Mouse (Mus musculus) layer of hippocampus, adult 2 months (tissue): ENCODE results near the gene Hist1h3f. TPM values are rescaled to one million over a fixed set of nuclear protein-coding genes. Genes with fewer than 3 reads are reported as not detected.

ENCODE experiments used
- DNase-seq, 2 experiments: peaks; one replicate each; pipeline ENCODE4 v3.0.0; 2022; ENCODE audit warnings: low spot score in 2 of 2
- H3K27ac ChIP-seq: fragments of 200-600 bp; 2 replicates; pipeline ENCODE4 v1.8.1; 2022
- H3K4me3 ChIP-seq: fragments of 200-600 bp; 2 replicates; pipeline ENCODE4 v1.8.1; 2022; ENCODE audit warnings: mild to moderate bottlenecking
- CTCF ChIP-seq: fragments of 200-600 bp; conservative IDR thresholded peaks from 2 replicates; pipeline ENCODE4 v1.8.1; 2022; ENCODE audit warnings: antibody characterized with exemption, mild to moderate bottlenecking, moderate library complexity
- total RNA-seq, 2 experiments: library from RNA; stranded (reverse); gene quantifications; 2 replicates each; pipeline ENCODE4 v1.2.3; 2021

Gene Hist1h3f
- total RNA-seq, 2 experiments from 2014 or later, result 17.7 to 18.3 TPM

GRCm38 (mm10) chr13:23524654-23525053, 19.2 kb upstream of the Hist1h3f start:
- TF ChIP-seq CTCF, result peak; percentile 99
- no peak overlapping the region for H3K4me3 ChIP-seq
- peak; percentile 73 to 87 for DNase-seq
- H3K27ac ChIP-seq, result no peak overlapping the region

GRCm38 (mm10) chr13:23525901-23526300, 18.0 kb upstream of the Hist1h3f start:
- Histone ChIP-seq H3K4me3 (peak overlapping the region; percentile 67), H3K27ac (no peak overlapping the region)
- DNase-seq, result no peak
- TF ChIP-seq CTCF, result no peak

GRCm38 (mm10) chr13:23526312-23526711, 17.5 kb upstream of the Hist1h3f start:
- DNase-seq, result peak; percentile 91 to 97
- Histone ChIP-seq H3K4me3 (peak overlapping the region; percentile 67), H3K27ac (peak overlapping the region; percentile 64)
- TF ChIP-seq CTCF, result no peak

GRCm38 (mm10) chr13:23529005-23529404, 14.8 kb upstream of the Hist1h3f start:
- Histone ChIP-seq H3K4me3 (no peak overlapping the region), H3K27ac (no peak overlapping the region)
- no peak for TF ChIP-seq CTCF
- no peak for DNase-seq

GRCm38 (mm10) chr13:23529480-23530165, 14.2 kb upstream of the Hist1h3f start:
- Histone ChIP-seq H3K27ac (no peak overlapping the region), H3K4me3 (peak overlapping the region; percentile 68)
- no peak for TF ChIP-seq CTCF
- DNase-seq, result no peak

GRCm38 (mm10) chr13:23530181-23530900, 13.5 kb upstream of the Hist1h3f start:
- no peak for TF ChIP-seq CTCF
- DNase-seq, result peak; percentile 67 to 70
- H3K27ac ChIP-seq, result peak overlapping the region; percentile 97
- peak overlapping the region; percentile 68 for H3K4me3 ChIP-seq

GRCm38 (mm10) chr13:23530901-23531875, 12.7 kb upstream of the Hist1h3f start, which contains the start of gene Hist1h4h:
TSS of gene Hist1h4h (plus strand) at chr13:23531050.
- DNase-seq, result peak; percentile 97
- peak within 1 kb of the TSS; percentile 68 for H3K4me3 ChIP-seq
- TF ChIP-seq CTCF, result no peak
- H3K27ac ChIP-seq, result peak within 1 kb of the TSS; percentile 97

GRCm38 (mm10) chr13:23532262-23533075, 11.4 kb upstream of the Hist1h3f start:
- H3K27ac ChIP-seq, result peak overlapping the region; percentile 97
- no peak for TF ChIP-seq CTCF

GRCm38 (mm10) chr13:23533560-23534367, 10.1 kb upstream of the Hist1h3f start, which contains the start of gene Hist1h2af:
TSS of gene Hist1h2af (plus strand) at chr13:23533906.
- H3K4me3 ChIP-seq, result peak within 1 kb of the TSS; percentile 68
- peak; percentile 67 to 84 for DNase-seq
- peak within 1 kb of the TSS; percentile 53; the same call in 1 of the 2 replicates for H3K27ac ChIP-seq

More at GRCm38 (mm10) chr13:23532262-23533075, 11.4 kb upstream of the Hist1h3f start:
- DNase-seq, result no peak
- H3K4me3 ChIP-seq, result peak overlapping the region; percentile 68

GRCm38 (mm10) chr13:23534368-23535131, 9.3 kb upstream of the Hist1h3f start:
- no peak for TF ChIP-seq CTCF
- DNase-seq, result no peak
- Histone ChIP-seq H3K4me3 (peak overlapping the region; percentile 62), H3K27ac (peak overlapping the region; percentile 40; the same call in 1 of the 2 replicates)
